Mouse (Mus musculus) E14TG2a.4 (cell line): ENCODE measurements at regions not wholly inside any gene's neighbourhood (a gene's known extent, or its start where the extent isn't known, plus 50 kb on each side); places are given as distances from the start of the nearest gene placed in this dataset.

Experiments used
- H3K27me3 ChIP-seq: 2 replicates; pipeline ENCODE4 v1.6.1; 2014; ENCODE audit warnings: low read length, control low read depth; ENCODE audit not compliant: insufficient read depth
- H3K36me3 ChIP-seq: 2 replicates; pipeline ENCODE4 v1.6.1; 2014; ENCODE audit warnings: low read length, control low read depth; ENCODE audit not compliant: insufficient read depth
- H3K4me1 ChIP-seq: replicated peaks from 2 replicates; pipeline ENCODE4 v1.6.1; 2014; ENCODE audit warnings: low read depth, low read length, control low read depth
- H3K4me3 ChIP-seq: replicated peaks from 2 replicates; pipeline ENCODE4 v1.5.1; 2014; ENCODE audit warnings: mild to moderate bottlenecking, low read length
- H3K9me3 ChIP-seq: 2 replicates; pipeline ENCODE4 v1.6.1; 2014; ENCODE audit warnings: low read length, control low read depth
- CTCF ChIP-seq: conservative IDR thresholded peaks from 2 replicates; pipeline ENCODE4 v1.5.1; 2014; ENCODE audit warnings: low read length
- NANOG ChIP-seq: IDR thresholded peaks from 2 replicates; pipeline ENCODE4 v1.6.1; 2014; ENCODE audit warnings: borderline replicate concordance, low read length, mixed read lengths
- POU5F1 ChIP-seq: IDR thresholded peaks from 2 replicates; pipeline ENCODE4 v1.6.1; 2014; ENCODE audit warnings: low read length, borderline replicate concordance

- Histone ChIP-seq H3K9me3 (no peaks in the 10 kb centered on the region), H3K4me1 (peaks cover 52% of the 10 kb centered on the region), H3K27me3 (peaks cover 52% of the 10 kb centered on the region), H3K36me3 (peaks cover 3% of the 10 kb centered on the region; the same call in 1 of the 2 replicates), H3K4me3 (no peak overlapping the region)
- TF ChIP-seq CTCF: no peak
- TF ChIP-seq NANOG: no peak
- no peak for TF ChIP-seq POU5F1
Observed at GRCm38 (mm10) chr9:118387631-118388030, 90.4 kb upstream of the Eomes start.

DNA sequence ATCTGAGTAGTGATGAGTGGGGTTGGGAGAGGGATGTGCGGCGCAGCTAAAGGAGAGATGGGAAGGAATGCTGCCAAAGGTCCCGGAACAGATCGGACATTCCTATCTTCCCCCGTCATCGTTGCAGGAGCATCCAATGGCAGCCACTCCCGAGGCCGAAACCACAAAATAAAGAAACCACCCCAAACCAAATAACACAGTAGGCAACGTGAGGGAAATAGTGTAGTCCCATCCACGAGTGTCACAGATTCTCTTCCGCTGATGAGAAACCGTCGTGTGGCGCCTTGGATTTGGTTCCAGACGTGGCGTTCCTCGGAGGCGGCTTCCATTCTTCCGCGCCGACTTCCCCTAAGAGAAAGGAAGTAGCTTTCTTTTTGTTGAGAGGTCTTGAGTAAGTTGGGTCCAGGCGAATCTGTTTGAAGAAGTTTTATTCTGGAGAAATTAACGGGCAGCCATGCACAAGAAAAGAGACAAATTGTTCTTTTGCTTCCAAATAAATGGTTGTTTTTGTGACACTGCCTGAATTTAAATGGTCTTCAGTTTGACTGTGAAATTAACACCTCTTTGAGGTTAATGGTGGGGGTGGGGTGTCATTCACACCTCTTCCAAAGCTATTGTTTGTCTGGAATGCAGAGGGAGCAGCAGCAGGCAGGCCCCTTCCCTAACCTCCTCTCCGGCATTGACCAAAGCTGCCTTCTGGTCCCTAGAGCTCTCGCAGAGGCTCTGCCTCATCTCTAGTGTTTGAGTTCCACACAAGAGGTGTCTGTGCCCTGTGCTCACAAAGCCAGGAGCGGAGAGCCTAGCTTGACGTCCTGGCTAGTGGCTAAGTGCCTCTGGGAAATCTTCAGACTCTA lies 88.3 kb upstream of the Eomes start:
- H3K27me3 ChIP-seq: peaks cover 57% of the 10 kb centered on the region
- TF ChIP-seq CTCF (no peak), POU5F1 (no peak), NANOG (peak; percentile 86)
- peak overlapping the region; percentile 48 for H3K4me3 ChIP-seq
- peaks cover 58% of the 10 kb centered on the region for H3K4me1 ChIP-seq
- H3K36me3 ChIP-seq: peaks cover 3% of the 10 kb centered on the region; the same call in 1 of the 2 replicates
- H3K9me3 ChIP-seq: no peaks in the 10 kb centered on the region

DNA sequence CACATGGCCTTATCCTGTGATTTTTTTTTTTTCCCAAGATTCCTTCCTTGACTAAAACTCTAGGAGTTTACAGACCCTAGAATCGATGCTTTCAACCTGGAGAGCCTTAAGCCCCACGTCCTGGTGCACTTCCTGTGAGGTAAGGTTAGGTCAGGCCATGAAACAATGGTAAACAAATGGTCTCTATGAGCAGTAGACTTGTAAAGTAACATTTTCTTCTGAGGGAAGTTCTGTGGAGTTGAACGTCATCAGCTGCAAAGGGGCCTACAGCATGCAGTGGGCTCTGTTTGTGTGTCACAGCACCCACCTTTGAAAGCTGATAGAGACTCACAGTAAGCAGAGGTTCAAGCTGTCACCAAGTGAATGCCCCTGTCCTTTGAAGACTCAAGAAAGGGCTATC lies 87.3 kb upstream of the Eomes start:
- Histone ChIP-seq H3K4me1 (peaks cover 68% of the 10 kb centered on the region), H3K9me3 (no peaks in the 10 kb centered on the region), H3K36me3 (peaks cover 3% of the 10 kb centered on the region; the same call in 1 of the 2 replicates), H3K27me3 (peaks cover 49% of the 10 kb centered on the region), H3K4me3 (no peak overlapping the region)
- TF ChIP-seq NANOG (no peak), CTCF (no peak)

GRCm38 (mm10) chr9:118391715-118392114 lies 86.3 kb upstream of the Eomes start:
- TF ChIP-seq POU5F1: no peak
- no peak for TF ChIP-seq NANOG
- TF ChIP-seq CTCF: peak; percentile 24
- Histone ChIP-seq H3K27me3 (peaks cover 42% of the 10 kb centered on the region), H3K36me3 (peaks cover 4% of the 10 kb centered on the region; the same call in 1 of the 2 replicates), H3K4me1 (peaks cover 78% of the 10 kb centered on the region), H3K9me3 (no peaks in the 10 kb centered on the region), H3K4me3 (no peak overlapping the region)

DNA sequence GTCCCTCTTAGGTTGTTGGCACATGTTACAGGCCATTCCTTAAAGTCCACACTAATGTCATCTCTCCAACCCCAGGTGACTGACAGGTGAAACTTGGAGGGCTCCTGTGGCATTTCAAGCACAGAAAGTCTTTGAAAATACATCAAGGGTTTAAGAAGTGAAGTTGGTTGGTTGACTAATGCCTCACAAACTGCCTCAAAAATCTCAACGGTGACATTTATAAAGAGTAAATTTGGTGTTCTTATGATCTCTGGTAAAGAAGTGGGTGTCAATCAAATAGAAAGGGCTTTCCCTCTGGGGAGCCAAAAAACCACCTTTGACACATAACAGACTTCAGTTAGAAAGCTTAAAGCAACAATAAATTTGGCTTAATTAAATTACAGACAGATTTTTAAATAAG lies 85.2 kb upstream of the Eomes start:
- H3K4me3 ChIP-seq: no peak overlapping the region
- TF ChIP-seq CTCF (no peak), NANOG (no peak), POU5F1 (no peak)
- no peaks in the 10 kb centered on the region for H3K9me3 ChIP-seq
- peaks cover 32% of the 10 kb centered on the region for H3K27me3 ChIP-seq
- H3K4me1 ChIP-seq: peaks cover 82% of the 10 kb centered on the region
- peaks cover 15% of the 10 kb centered on the region for H3K36me3 ChIP-seq

GRCm38 (mm10) chr9:118393567-118393966 lies 84.4 kb upstream of the Eomes start:
- peaks cover 83% of the 10 kb centered on the region for H3K4me1 ChIP-seq
- H3K4me3 ChIP-seq: no peak overlapping the region
- peaks cover 25% of the 10 kb centered on the region for H3K27me3 ChIP-seq
- H3K36me3 ChIP-seq: peaks cover 22% of the 10 kb centered on the region
- H3K9me3 ChIP-seq: no peaks in the 10 kb centered on the region
- TF ChIP-seq NANOG: no peak
- TF ChIP-seq CTCF: no peak
- no peak for TF ChIP-seq POU5F1

DNA sequence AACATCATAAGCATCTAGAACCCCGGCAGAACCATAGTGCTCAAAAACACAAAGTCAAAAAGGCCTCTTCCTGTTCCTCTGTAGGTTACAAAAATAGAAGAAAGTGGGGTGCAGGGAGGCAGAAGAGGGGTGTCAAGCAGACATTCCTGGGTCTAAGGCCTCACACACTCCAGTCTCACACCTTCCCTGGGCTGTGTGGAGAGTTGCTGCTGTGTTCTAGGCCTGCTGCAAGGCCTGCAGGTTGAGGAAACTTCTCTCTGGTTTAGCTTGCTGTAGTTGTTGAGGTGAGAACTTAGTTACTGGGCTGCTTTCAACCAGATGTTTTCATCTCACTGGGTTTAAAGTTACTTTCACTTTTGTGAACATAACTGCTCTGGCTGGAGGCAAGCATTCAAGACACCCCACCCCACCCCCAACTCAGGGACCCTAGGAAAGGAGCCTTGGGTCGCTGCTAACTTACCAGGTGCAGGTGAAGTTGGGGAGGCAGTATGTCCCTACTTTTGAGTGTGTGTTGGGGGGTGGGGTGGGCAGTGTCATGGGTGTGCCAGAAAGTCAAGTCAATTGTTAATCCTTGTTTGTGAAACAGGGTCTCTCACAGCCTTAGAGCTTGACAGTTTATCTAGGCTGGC lies 81.5 kb upstream of the Eomes start:
- Histone ChIP-seq H3K4me1 (peaks cover 80% of the 10 kb centered on the region), H3K27me3 (peaks cover 12% of the 10 kb centered on the region), H3K36me3 (peaks cover 40% of the 10 kb centered on the region), H3K9me3 (peaks cover 4% of the 10 kb centered on the region; the same call in 1 of the 2 replicates), H3K4me3 (no peak overlapping the region)
- no peak for TF ChIP-seq NANOG
- no peak for TF ChIP-seq POU5F1
- no peak for TF ChIP-seq CTCF

DNA sequence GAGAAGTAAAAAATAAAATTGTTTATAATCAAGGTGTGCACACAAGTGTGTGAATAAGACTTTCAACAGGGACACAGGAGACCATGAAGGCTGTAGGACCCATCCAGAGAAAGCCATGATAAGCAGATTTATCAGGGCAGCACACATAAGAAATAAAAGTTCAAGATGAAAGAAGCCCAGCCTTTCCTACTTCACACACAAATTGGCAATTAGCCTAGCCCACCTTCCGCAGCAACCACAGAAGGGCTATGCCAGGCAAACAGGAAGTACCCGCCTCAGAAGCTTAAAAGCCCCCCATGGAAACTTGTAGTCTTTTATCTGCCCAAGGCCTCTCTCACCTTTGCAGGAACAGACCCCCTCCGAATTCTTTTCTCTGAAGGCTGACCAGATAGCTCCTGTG lies 77.5 kb upstream of the Eomes start:
- peaks cover 70% of the 10 kb centered on the region for H3K36me3 ChIP-seq
- H3K27me3 ChIP-seq: 0 out of 2 replicates have a peak, but pooled peaks cover 3% of the 10 kb centered on the region
- H3K4me3 ChIP-seq: no peak overlapping the region
- TF ChIP-seq NANOG (no peak), POU5F1 (no peak), CTCF (no peak)
- H3K4me1 ChIP-seq: peaks cover 69% of the 10 kb centered on the region
- peaks cover 24% of the 10 kb centered on the region for H3K9me3 ChIP-seq
